Mouse (Mus musculus): ENCODE measurements at regions not wholly inside any gene's neighbourhood (a gene's known extent, or its start where the extent isn't known, plus 50 kb on each side); places are given as distances from the start of the nearest gene placed in this dataset.

DNA sequence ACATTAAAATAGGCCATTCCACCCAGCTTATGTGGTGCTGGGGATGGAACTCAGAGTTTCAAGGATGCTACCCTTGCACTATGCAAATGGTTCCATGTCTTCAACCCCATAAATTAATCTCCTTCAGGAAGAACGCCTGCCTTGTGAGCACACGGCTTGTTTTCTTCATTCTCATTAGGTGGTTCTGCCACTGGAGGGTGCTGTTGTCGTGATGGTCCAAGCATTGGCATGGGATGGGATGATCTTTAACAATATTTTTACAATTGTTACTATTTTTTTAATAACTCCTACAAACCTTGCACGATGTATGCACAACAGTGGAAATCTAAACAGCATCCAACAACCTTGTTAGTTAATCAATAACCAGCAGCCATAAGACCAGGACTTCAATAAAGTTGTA, 185.0 kb downstream of the S1pr1 start:
- TF ChIP-seq CTCF (IDR thresholded peaks at IDR 0.05; ENCODE audit: control insufficient read depth, insufficient read depth, low read length): peak; percentile 48
- TF ChIP-seq POLR2A (IDR thresholded peaks at IDR 0.05; ENCODE audit: borderline replicate concordance, control insufficient read depth, low read depth, low read length): no peak
